Mouse (Mus musculus) myocyte (in vitro differentiated cells): ENCODE measurements around the gene Ccne1. TPM values are rescaled to one million over a fixed set of nuclear protein-coding genes. Genes with fewer than 3 reads are reported as not detected.
"Not testable (repeated sequence)": the region's sequence is repeated elsewhere in the genome, so short reads cannot be mapped to it uniquely, and the experiment has no call there.

Experiments used
- H3K27me3 ChIP-seq: one replicate; pipeline ENCODE4 v1.6.1; 2011; ENCODE audit not compliant: control insufficient read depth, insufficient read depth, insufficient read length
- H3K36me3 ChIP-seq: one replicate; pipeline ENCODE4 v1.6.1; 2011; ENCODE audit not compliant: control insufficient read depth, insufficient read depth
- H3K4me2 ChIP-seq: one replicate; pipeline ENCODE4 v1.6.1; 2011; ENCODE audit warnings: low read depth, control low read depth
- H3K4me3 ChIP-seq: one replicate; pipeline ENCODE4 v1.5.1; 2011; ENCODE audit warnings: mild to moderate bottlenecking, control low read depth, moderate library complexity
- H3K79me2 ChIP-seq: one replicate; pipeline ENCODE4 v1.6.1; 2011; ENCODE audit not compliant: control insufficient read depth, insufficient read depth
- H3ac ChIP-seq: one replicate; pipeline ENCODE4 v1.6.1; 2011; ENCODE audit not compliant: control insufficient read depth, insufficient read length
- CEBPB ChIP-seq: IDR thresholded peaks from 2 replicates; pipeline ENCODE4 v1.6.1; 2011; ENCODE audit warnings: mild to moderate bottlenecking, moderate library complexity; ENCODE audit not compliant: poor library complexity, insufficient read depth, severe bottlenecking
- E2F4 ChIP-seq: IDR thresholded peaks from one replicate; pipeline ENCODE4 v1.6.1; 2011; ENCODE audit warnings: mild to moderate bottlenecking, control low read depth, moderate library complexity; ENCODE audit not compliant: insufficient read depth
- MAX ChIP-seq: IDR thresholded peaks from one replicate; pipeline ENCODE4 v1.6.1; 2011; ENCODE audit warnings: low read depth, mild to moderate bottlenecking, control low read depth
- MYOD1 ChIP-seq, 3 experiments: IDR thresholded peaks; one replicate each; pipeline ENCODE4 v1.6.1; 2011; ENCODE audit warnings: control low read depth in 2 of 3, low read depth in 2 of 3, mild to moderate bottlenecking in 2 of 3, moderate library complexity in 1 of 3; ENCODE audit not compliant: insufficient read length in 2 of 3, control insufficient read depth in 1 of 3
- MYOG ChIP-seq, 3 experiments: IDR thresholded peaks; one replicate each; pipeline ENCODE4 v1.6.1; 2011; ENCODE audit warnings: control low read depth in 2 of 3, low read depth in 2 of 3, mild to moderate bottlenecking in 2 of 3; ENCODE audit not compliant: insufficient read length in 2 of 3, control insufficient read depth in 1 of 3, insufficient read depth in 1 of 3
- POLR2A ChIP-seq: IDR thresholded peaks from one replicate; pipeline ENCODE4 v1.6.1; 2011; ENCODE audit warnings: low read depth, mild to moderate bottlenecking, control low read depth, moderate library complexity; ENCODE audit not compliant: insufficient read length
- POLR2AphosphoS2 ChIP-seq: IDR thresholded peaks from one replicate; pipeline ENCODE4 v1.6.1; 2011; ENCODE audit warnings: low read depth, control low read depth; ENCODE audit not compliant: insufficient read length
- REST ChIP-seq: IDR thresholded peaks from one replicate; pipeline ENCODE4 v1.6.1; 2011; ENCODE audit warnings: mild to moderate bottlenecking, control low read depth, moderate library complexity; ENCODE audit not compliant: insufficient read depth, insufficient read length
- SRF ChIP-seq: IDR thresholded peaks from one replicate; pipeline ENCODE4 v1.6.1; 2011; ENCODE audit warnings: low read depth; ENCODE audit not compliant: control insufficient read depth, insufficient read length
- TCF12 ChIP-seq: IDR thresholded peaks from one replicate; pipeline ENCODE4 v1.6.1; 2011; ENCODE audit warnings: mild to moderate bottlenecking, control low read depth; ENCODE audit not compliant: poor library complexity, insufficient read depth, severe bottlenecking
- TCF3 ChIP-seq: IDR thresholded peaks from one replicate; pipeline ENCODE4 v1.6.1; 2011; ENCODE audit warnings: low read depth, control low read depth; ENCODE audit not compliant: insufficient read length
- USF1 ChIP-seq: IDR thresholded peaks from one replicate; pipeline ENCODE4 v1.6.1; 2011; ENCODE audit warnings: low read depth, mild to moderate bottlenecking, control low read depth, moderate library complexity
- polyA plus RNA-seq: library from polyadenylated mRNA; unstranded; fragments of >200 nt; fragmentation: generic; extraction: Trizol; gene quantifications from one replicate; pipeline ENCODE4 v1.2.1, GENCODE M21; 2012; ENCODE audit warnings: missing spikeins

Ccne1 gene
- polyA plus RNA-seq, 1 experiment = 7.4 TPM

GRCm38 (mm10) chr7:38129986-38130729, 22.8 kb upstream of the Ccne1 start:
- no peak overlapping the region for H3K4me2 ChIP-seq
- no peak overlapping the region for H3ac ChIP-seq

GRCm38 (mm10) chr7:38129491-38129890, 22.2 kb upstream of the Ccne1 start:
- H3K27me3 ChIP-seq = no peaks in the 10 kb centered on the region
- H3K4me3 ChIP-seq = no peak overlapping the region
- no peaks in the 10 kb centered on the region for H3K79me2 ChIP-seq
- H3K36me3 ChIP-seq = no peaks in the 10 kb centered on the region
- TF ChIP-seq POLR2A (no peak), REST (no peak), E2F4 (no peak), USF1 (no peak), TCF3 (no peak)
- H3K4me2 ChIP-seq = no peak overlapping the region
- H3ac ChIP-seq = no peak overlapping the region

More at GRCm38 (mm10) chr7:38129986-38130729, 22.8 kb upstream of the Ccne1 start:
- TF ChIP-seq MAX (no peak), SRF (no peak), E2F4 (no peak), MYOG (IDR thresholded peaks at IDR 0.05; ENCODE audit: control insufficient read depth in 1 of 3, insufficient read depth in 1 of 3, insufficient read length in 2 of 3, low read depth in 2 of 3) (no peak), TCF3 (no peak), TCF12 (no peak), MYOD1 (IDR thresholded peaks at IDR 0.05; ENCODE audit: control insufficient read depth in 1 of 3, insufficient read length in 2 of 3, low read depth in 2 of 3) (no peak), POLR2A (no peak), CEBPB (no peak), USF1 (no peak), POLR2AphosphoS2 (no peak), REST (no peak)
- H3K4me3 ChIP-seq = no peak overlapping the region
- H3K79me2 ChIP-seq = no peaks in the 10 kb centered on the region
- no peaks in the 10 kb centered on the region for H3K36me3 ChIP-seq
- H3K27me3 ChIP-seq = no peaks in the 10 kb centered on the region

- not testable (repeated sequence) for H3K79me2 ChIP-seq, H3K36me3 ChIP-seq, H3K4me3 ChIP-seq, H3ac ChIP-seq, H3K27me3 ChIP-seq
- H3K4me2 ChIP-seq = peak overlapping the region; percentile 2
Measured at GRCm38 (mm10) chr7:38128256-38128655, 20.9 kb upstream of the Ccne1 start.

GRCm38 (mm10) chr7:38125565-38126159, 18.3 kb upstream of the Ccne1 start:
- Histone ChIP-seq H3ac (no peak overlapping the region), H3K4me2 (no peak overlapping the region), H3K36me3 (no peaks in the 10 kb centered on the region), H3K27me3 (no peaks in the 10 kb centered on the region), H3K79me2 (no peaks in the 10 kb centered on the region), H3K4me3 (no peak overlapping the region)
- TF ChIP-seq MYOG (IDR thresholded peaks at IDR 0.05; ENCODE audit: control insufficient read depth in 1 of 3, insufficient read depth in 1 of 3, insufficient read length in 2 of 3, low read depth in 2 of 3) = peak in 2 of 3 experiments; percentile 67 to 72
- TF ChIP-seq CEBPB = no peak
- no peak for TF ChIP-seq POLR2AphosphoS2
- TF ChIP-seq TCF3 = peak; percentile 53
- TF ChIP-seq E2F4 = no peak
- TF ChIP-seq MYOD1 (IDR thresholded peaks at IDR 0.05; ENCODE audit: control insufficient read depth in 1 of 3, insufficient read length in 2 of 3, low read depth in 2 of 3) = peak in 2 of 3 experiments; percentile 96 to 98
- no peak for TF ChIP-seq POLR2A
- no peak for TF ChIP-seq SRF
- TF ChIP-seq MAX = no peak
- peak; percentile 15 for TF ChIP-seq TCF12
- no peak for TF ChIP-seq REST
- TF ChIP-seq USF1 = no peak

GRCm38 (mm10) chr7:38124164-38124563, 16.8 kb upstream of the Ccne1 start:
- not testable (repeated sequence) for H3K36me3 ChIP-seq, H3K27me3 ChIP-seq, H3K4me2 ChIP-seq, H3ac ChIP-seq, H3K79me2 ChIP-seq, H3K4me3 ChIP-seq
